Mouse (Mus musculus) skeletal muscle tissue, adult 2 months (tissue): ENCODE measurements at regions not wholly inside any gene's neighbourhood (a gene's known extent, or its start where the extent isn't known, plus 50 kb on each side); places are given as distances from the start of the nearest gene placed in this dataset.

Source experiments
- DNase-seq: peaks from one replicate; pipeline ENCODE4 v3.0.0-alpha.2; 2012; ENCODE audit warnings: low read depth, low spot score

DNA sequence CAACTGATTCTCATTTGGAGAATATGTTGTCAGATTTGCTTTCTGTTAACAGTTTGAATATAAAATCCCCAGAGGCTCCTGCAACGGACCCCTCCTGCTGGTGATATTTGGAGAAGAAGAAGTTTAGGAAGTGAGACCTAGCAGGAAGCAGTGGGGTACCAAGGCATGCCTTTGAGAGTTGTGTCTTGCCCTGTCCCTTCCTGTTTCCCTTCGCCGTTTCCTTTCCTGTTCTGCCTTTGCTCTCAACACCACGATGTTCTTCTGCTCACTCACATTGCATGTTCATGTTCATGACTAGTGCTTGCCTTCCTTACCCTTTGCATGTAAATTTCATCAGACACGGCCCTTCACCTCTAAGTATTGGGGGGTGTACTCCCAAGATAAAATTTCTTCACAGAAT lies 254.0 kb downstream of the Tle4 start:
- no peak for DNase-seq

GRCm38 (mm10) chr19:14344467-14344866 lies 253.4 kb downstream of the Tle4 start:
- no peak for DNase-seq

DNA sequence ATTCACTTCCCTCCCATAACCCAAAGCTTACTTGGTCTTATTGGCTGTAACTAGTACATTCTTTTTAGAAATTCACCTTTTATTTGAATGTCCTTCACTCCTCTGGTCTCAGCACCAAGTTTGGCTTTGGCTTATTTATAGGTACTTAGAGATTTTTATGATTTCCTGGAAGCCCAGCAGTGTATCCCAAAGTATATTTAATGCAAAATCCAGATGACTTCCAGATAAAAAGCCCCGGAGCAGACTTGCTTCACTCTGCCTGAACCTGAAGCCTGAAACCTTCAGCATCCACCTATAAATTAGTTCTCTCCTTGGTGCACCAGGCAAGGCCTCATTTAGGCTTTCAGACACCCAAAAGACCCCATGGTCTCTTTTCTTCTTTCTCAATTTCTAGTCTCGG lies 250.8 kb downstream of the Tle4 start:
- DNase-seq = no peak

GRCm38 (mm10) chr19:14347429-14347828 lies 250.4 kb downstream of the Tle4 start:
- no peak for DNase-seq

DNA sequence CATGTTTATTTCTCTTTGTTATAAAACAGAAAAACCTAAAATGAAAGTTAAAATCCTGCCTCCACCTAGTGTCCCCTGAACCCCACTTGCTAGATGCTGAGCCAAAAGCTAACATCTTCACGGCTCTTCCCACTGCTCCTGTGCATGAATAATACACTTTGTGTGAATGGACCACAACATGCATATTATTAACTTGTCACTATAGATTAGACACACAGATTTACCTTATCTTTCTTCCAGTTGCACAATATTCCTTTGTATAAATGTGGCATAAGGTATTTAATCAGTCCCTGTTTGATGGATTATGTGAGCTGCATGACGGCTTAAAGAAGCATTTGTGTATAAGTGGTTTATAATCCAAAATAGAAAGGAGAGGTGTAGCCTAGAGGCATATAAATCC lies 248.1 kb downstream of the Tle4 start:
- no peak for DNase-seq

- DNase-seq = no peak
Measured at GRCm38 (mm10) chr19:14351728-14352340, 246.0 kb downstream of the Tle4 start.

- no peak for DNase-seq
Measured at GRCm38 (mm10) chr19:14352551-14352950, 245.3 kb downstream of the Tle4 start.

- DNase-seq = no peak
Measured at GRCm38 (mm10) chr19:14353151-14353550, 244.7 kb downstream of the Tle4 start.

DNA sequence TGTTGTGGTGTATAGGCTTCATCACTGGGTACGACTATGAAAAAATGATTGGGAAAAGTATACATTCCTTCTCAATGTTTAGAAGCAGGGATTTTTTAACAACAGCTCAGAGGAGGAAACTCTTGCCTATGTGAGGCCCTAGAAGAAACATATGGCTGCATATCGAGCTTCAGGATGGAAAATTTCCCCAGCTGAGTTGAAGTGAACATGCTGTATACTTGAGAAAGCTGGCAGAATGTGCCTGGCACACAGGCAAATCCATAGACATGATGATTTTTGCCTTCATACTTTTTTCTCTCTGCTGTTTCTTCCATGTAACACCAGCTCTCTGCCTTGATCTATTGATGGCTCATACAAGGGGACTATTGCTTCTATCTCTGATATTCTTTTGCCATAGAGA lies 242.7 kb downstream of the Tle4 start:
- no peak for DNase-seq

DNA sequence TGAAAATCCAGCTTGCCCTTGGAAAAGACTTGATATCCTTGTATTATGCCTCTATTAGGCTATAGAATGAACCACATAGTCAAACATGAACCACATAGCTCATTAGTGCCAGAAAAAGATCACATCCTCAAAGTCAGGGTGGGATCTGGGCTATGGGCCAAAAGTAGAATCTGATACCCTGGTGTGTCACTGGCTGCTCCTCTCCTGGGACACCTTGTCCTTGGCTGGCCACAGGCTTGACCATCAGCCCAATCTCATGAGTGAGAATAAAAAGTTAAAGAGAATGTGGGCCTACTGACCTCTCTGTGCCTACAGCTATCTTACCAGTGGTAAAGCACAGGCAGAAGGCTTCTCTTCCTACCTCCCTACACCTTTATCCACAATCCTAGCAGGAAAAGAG lies 241.9 kb downstream of the Tle4 start:
- peak; percentile 68 for DNase-seq

- DNase-seq = no peak
Measured at GRCm38 (mm10) chr19:14360611-14361010, 237.2 kb downstream of the Tle4 start.

- DNase-seq = peak; percentile 17
Measured at GRCm38 (mm10) chr19:14369098-14369604, 228.7 kb downstream of the Tle4 start.

DNA sequence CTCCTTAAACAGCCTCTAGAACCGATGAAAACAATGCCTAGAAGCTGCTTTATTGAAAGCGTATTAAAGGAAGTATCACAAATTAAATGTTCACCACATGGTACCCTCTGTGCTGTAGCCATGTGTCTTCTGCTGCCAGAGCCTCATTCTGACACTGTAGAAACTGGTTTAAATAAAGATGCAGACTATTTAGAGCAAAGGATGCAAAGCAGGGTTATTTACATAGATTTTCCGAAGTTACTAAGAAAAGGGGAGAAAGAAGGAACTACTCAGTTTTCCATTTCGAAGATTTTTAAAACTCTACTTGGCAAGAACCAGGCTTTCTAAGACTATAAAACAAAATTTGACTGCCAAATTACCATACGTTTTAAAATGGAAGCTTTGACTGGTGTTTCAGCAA lies 226.5 kb downstream of the Tle4 start:
- DNase-seq = no peak

DNA sequence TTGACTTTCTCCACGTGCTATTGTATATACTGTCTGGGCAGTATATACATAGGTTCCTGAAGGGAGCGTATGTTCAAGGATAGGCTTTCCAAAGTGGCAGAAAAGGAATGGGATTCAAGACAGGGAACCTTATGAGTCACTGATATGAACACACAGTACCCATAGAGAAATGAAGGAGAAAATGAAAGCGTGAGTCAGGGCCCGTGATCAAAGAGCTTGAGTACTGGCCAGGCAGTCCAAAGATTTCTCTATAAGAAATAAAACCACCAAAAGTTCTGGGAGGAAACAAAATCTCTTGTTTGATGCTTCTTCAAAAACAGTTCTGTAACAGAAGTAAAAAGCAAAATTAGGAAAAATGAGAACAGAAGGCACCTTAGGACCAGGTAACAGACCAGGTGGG lies 223.9 kb downstream of the Tle4 start:
- DNase-seq = no peak

GRCm38 (mm10) chr19:14380898-14381297 lies 217.0 kb downstream of the Tle4 start:
- no peak for DNase-seq

DNA sequence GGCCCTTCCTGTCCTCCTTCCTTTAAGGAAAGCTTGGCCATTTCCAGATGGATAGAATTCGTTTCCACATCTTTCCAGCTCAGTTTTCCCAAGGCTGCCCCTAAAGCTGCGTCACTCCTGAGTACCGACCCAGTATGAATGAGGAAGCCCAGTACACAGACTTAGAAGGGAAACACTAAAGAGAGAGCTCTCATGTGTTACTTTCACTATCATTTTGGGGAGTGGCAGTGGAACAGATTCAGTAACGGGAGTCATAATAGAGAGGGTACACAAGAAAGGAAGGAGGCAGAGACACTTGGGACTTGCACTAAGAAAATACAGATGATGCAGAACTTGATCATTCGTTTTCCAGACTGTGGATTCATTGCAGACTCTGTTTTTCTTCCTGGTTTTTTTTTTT lies 210.1 kb downstream of the Tle4 start:
- no peak for DNase-seq

- DNase-seq = no peak
Measured at GRCm38 (mm10) chr19:14388539-14388938, 209.3 kb downstream of the Tle4 start.

- no peak for DNase-seq
Measured at GRCm38 (mm10) chr19:14389881-14390837, 207.7 kb downstream of the Tle4 start.

DNA sequence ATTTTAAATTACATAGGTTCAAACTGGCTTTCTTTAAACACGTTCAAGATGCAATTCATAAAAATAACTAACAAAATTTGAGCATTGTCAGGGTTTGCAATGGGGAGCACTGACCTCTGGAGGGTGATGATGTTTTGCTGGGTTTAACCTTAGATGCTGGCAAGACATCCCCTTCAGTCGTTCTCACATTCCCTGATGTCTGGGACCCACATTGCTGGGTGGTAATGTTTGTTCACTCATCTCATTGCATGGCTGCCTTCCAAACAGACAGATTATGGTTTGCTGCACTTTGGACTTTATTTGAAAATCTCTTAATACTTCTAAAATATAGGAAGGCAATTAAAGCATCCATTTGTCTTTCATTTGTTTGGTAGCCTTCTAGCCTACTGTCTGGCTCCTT lies 206.9 kb downstream of the Tle4 start:
- no peak for DNase-seq
